Mouse (Mus musculus) c-Kit-negative CD71-positive TER-119-positive erythroid progenitor cells, embryonic 14.5 days (primary cell): Measurements from ENCODE around the gene Efhd1.

Source experiments
- DNase-seq: peaks from one replicate; pipeline ENCODE4 v3.0.0-alpha.2; 2013; ENCODE audit warnings: low read depth, low spot score

The Efhd1 gene

DNA sequence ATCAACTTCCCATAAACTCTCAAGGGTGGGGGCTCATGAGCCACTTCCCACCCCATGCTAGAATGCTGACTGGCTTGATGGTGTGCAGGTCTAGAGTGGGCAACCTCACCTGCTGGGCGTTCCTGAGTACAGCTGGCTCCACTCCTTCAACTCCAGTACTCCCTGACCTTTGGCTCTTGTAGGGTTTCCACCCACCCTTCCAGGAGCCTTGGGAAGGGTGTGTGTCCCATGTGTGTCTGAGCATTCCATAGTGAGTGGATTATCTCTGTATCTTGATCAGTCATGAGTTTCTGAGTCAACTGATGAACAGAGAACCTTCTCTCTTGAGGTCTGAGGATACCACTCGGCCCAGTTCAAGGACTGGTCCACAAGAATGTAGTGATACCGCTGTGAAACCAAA is 44.8 kb downstream of the Efhd1 start:
- DNase-seq = no peak

DNA sequence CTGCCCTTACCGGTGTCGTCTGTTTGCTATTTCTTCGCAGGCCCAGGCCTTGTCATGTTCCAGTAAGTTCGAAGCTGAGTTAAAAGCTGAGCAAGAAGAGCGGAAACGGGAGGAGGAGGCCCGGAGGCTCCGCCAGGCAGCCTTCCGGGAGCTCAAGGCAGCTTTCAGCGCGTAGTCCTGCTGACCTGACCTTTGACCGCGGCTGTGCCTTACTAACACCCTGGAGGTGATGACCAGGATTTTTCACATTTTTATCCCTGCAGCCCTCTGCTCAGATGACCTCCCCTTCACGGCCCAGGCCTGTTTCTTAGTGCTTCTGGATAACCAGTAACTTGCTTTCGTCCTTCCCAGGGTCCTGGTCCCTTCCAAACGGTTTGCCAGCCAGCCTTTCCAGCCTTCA is 45.5 kb downstream of the Efhd1 start:
- no peak for DNase-seq

DNA sequence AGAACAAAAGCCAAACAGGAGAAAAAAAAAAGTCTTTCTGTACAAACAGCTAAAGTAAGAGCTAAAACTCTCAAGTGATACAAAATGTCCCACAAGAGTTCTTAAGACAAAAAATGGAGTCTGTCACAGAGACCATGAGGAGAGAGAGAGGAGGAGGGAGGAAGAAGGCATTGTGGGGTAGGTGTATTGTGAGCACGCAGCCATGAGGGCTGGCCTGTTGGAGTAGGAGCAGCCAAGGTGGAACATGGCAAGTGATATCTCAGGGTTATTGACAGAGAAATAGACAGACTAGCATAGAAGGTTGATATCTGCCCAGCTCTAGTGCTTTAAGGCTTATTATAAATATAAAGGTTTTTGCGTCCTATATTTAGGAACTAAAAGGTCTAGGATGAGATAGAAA is 48.5 kb downstream of the Efhd1 start:
- DNase-seq = no peak

DNA sequence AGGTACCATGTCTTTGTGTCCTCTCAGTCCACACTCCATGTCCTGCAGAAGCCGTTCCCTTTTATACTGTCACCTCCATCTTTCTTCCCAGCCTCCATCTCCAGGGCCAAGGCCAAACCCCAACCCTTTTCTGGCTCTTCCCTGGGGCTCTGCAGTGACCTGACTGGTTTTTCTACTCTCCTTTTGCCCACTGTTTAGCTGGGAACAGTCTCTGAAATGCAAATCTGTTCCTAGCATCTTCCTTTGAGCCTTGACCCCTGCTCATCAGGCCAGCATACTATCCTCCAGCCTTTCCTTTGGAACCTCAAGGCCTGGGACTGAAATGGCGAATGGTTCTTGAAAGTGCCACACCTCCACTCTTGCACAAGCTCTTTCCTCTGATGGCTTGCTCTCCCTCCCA is 49.0 kb downstream of the Efhd1 start:
- no peak for DNase-seq

DNA sequence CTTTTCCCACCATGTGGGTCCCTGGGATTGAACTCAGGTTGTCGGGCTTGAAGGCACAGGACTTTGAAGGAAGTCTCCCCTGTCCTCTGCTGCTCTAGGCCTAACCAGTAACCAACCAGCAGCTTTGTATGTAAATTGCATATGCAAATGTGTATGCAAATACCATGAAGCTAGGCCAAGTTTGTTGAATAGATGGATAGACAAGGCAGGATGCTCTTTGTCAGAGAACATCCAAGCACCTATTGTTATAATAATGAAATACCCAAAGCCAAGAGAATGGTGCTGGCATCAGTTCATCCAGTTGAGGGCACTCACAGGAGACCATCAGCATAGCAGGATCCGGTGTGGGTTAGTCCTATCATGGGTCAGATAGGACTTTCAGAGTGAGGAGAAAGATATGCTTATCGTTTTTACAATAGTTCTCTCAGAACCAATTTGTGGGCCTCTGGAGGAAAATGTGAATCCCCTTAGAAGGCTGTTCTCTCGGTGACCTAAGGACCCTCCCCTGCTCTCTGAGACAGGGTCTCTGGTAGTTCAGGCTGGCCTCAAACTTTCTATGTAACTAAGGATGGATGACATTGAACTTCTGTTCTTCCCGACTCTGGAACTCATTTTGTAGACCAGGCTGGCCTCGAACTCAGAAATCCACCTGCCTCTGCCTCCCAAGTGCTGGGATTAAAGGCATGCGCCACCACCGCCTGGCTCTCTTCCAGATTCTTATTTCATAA is 49.8 kb downstream of the Efhd1 start:
- DNase-seq = no peak

DNA sequence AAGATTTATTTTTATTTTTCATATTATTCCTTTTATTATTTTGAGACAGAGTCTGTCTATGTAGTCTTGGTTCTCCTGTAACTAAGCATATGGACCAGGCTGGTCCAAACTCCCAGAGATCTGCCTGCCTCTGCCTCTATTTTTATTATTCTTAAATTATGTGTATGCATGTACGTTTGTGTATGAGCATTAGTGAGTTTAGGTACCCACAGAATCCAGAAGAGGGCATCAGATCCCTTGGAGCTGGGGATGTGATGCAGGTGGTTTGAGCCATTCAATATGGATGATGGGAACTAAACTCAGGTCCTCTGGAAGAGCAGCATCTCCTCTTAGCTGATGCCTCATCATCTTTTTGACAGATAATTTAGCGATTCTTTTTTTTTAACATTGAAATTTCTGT is 51.3 kb downstream of the Efhd1 start:
- no peak for DNase-seq

DNA sequence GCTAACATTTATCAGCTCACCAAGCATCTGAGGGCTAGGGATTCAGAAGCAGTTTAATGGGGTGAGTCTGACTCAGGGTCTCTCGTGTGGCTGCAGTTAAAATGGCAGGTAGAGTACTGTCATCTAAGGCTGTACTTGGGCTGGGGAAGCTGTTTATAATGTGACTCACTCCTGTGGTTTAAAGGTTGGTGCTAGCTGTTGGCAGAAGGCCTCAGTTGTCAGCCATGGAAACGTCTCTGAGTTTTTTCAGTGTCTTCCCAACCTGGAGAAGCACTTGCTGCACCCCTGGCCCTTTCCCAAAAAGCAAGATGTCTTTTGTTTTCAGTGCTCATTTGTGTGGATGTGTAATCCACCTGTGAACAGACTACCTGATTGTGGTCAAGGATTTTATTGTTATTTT is 51.7 kb downstream of the Efhd1 start:
- no peak for DNase-seq

DNA sequence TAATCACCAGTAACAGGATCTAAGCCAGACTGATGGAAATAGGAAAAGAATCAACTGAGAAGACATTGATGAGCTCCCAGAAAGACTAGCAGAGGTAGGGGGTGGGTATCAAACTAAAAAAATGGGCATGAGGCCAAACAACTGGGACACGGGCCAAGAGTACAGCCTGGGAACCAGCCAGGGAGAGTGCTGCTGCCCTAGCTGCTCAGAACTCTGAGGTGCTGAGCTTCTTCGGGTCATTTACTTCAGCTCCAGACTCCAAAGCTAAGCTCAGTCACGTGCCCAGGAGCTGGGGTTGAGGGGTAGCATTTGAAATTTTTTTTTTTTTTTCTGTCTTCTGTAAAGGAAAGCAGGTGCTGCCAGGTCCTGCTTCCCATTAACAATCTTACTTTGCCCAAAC is 52.5 kb downstream of the Efhd1 start:
- DNase-seq = no peak

DNA sequence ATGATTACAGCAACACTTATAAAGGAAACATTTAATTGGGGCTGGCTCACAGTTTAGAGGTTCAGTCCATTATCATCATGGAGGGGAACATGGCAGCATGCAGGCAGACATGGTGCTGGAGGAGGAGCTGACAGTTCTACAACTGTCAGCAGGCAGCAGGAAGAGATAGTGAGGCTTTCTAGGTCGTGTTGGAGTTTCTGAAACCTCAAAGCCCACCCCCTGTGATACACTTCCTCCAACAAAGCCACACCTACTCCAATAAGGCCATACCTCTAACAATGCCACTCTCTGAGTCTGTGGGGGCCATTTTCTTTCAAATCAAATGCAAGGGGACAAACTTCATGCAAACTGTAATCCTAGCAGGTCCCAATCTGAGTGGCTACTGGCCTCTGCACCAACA is 56.9 kb downstream of the Efhd1 start:
- no peak for DNase-seq

DNA sequence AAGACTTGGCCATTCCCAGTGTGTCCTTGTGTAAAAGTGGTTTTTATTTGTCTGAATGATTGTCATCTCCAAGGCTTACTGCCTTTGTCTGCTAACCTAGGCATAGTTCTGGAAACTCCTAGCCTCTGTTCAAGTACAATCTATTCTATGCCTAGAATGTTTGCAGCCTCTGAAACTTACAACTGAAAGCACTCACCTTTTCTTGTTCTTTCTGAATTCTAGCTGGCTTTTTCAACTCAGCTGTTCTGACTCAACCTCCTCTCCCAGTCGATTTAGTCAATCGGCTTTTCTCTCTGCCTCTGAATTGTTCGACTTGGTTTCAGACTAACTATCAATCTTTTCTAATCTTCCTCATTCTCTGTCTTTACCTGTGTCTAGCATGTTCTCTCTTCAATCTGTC is 58.6 kb downstream of the Efhd1 start:
- no peak for DNase-seq

DNA sequence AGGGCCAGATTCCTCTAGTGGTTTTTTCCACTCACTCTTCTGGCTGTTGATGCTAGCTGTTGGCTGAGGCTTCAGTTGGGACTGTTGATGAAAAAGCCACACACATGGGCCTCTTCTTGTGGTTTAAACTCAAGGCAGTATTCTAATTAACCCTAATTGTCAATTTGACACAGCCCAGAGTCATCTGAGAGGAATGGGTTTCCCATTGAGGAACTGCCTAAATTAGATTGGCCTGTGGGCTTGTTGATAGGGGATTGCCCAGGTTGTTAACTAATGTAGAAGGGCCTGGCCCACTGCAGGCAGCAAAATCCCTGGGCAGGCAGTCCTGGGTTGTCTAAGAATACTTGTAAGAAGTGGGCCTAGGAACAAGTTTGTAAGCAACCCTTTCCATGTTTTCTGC is 60.5 kb downstream of the Efhd1 start:
- no peak for DNase-seq

DNA sequence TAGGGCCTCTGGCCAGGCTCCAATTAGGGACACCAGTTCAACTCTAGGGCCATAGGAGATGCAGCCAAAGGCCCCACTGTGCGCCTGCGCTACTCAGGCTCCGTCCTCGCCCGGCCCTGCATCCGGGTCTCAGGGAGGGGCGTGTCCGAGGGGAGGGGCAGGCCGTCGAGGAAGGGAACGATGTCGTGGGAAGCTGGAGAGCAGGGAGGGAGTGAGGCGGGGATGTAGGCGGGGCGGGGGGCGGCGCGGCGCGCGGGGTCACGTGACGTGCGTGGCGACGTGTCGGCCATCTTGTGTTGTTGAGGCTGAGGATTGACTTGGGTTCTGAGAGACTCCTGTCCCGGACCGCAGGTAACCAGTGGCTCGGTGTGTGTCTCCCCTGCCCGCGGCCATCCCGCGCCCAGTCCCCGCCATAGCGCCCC is 62.6 kb downstream of the Efhd1 start, which contains the start of gene Gigyf2:
Gene Gigyf2 (plus strand): TSS at position 257 of the 422 bp plus-strand sequence.
- DNase-seq = peak; percentile 90

DNA sequence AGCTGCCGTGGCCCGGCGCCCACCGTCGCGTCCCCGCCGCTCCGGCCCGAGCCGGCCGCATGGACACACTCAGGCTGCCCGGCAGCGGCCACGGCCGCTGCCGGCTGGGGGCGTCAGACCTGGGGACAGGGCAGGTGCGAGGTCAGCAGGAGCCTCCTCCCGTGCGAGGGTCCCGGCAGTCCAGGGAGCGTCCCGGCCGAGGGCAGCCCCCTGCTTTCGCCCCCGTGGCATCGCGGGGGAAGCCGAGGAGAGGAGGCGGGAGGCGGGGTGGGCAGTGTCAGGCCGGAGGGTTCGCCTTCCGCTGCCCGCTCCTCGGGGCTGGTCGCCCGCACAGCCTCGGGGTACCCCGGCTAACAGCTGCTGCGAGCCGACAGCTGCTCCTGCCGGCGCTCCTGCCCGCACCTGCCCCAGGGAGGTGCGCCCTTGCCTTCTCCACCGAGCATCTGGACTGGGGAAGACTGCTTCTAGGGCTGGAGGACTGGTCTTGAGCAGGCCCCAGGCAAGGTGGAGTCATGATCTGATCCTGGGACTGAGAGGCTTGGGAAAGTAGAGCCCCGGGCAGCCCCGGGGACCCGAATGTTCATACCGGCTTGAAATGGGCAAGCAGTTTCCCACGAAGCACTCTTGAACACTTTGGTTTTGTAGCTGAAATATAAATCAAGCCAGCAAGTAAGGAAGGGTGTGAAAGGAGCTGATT is 63.1 kb downstream of the Efhd1 start:
- peak; percentile 46 for DNase-seq

DNA sequence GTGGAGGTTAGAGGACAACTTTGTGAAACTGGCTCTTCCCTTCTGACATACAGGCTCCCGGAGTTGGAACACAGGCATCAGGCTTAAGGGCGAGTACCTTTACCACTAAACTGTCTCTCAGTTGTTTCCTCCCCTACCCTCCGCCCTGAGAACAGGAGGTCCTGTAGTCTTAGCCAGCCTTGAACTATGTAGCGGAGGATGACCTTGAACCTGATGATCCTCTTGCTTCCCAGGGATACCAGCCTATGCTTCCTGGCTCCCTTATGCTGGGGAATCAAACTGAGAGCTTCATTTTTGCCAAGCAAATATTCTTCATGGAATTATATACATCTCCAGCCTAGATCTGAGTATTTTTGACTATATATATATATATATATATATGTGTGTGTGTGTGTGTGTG is 67.6 kb downstream of the Efhd1 start:
- no peak for DNase-seq

DNA sequence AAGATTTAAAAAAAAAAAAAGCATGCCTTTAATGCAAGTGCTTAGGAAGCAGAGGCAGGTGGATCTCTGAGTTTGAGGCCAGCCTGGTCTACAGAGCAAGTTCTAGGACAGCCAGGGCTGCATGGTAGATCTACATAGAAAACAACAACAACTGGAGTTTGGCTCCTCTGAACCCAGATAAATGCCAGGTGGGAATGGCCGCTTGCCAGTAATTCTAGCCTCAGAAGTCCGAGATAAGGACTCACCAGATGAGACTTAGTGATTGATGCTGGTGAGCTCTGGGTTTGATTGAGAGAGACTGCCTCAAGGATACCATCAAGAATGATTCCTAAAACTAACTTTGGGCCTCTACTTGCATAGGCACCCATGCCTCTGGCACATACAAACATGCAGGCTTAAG is 86.4 kb downstream of the Efhd1 start:
- DNase-seq = no peak

DNA sequence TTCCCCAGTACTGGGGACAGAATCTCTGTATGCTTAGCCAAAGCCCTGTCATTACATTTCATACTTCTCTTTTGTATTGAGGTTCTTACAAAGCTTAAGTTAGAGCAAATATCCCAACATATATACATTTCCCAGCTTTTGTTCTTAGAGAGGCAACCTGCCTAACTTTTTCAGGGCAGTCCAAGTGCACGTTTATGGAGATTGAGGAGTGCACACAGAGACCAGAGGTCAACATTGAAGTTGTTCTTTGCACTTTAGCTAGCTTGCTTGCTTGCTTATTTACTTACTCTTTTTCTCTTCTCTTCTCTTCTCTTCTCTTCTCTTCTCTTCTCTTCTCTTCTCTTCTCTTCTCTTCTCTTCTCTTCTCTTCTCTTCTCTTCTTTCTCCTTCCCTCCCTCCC is 96.1 kb downstream of the Efhd1 start:
- no peak for DNase-seq
